Mouse (Mus musculus): ENCODE measurements around the gene Kcnh2.

DNA sequence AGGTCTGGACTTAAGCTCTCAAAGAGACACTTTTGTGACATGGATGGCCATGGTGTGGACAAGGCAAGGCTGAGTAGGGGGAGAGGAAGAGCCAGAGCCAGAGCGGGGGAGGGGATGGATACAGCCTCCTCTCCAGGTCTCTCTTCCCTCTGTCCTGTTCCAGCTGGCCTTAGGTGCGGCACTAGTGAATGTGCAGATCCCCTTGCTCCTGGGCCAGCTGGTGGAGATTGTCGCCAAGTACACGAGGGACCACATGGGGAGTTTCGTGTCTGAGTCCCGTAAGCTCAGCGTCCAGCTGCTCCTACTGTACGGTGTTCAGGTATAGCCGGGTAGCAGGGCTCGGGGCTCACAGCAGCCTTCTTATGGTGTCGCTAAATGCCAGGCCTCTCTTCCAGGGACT lies 49.0 kb upstream of the Kcnh2 start:
- no peak for TF ChIP-seq CTCF (IDR thresholded peaks at IDR 0.05; ENCODE audit: extremely low read depth, insufficient read length, insufficient replicate concordance, low read depth, low read length)
- TF ChIP-seq POLR2A (IDR thresholded peaks at IDR 0.05; ENCODE audit: low read depth, low read length): no peak

Data from small intestine, adult 2 months (tissue).